Mouse (Mus musculus): ENCODE measurements around the gene Clec10a. TPM values are rescaled to one million over a fixed set of nuclear protein-coding genes. Genes with fewer than 3 reads are reported as not detected.
"Not testable (repeated sequence)": the region's sequence is repeated elsewhere in the genome, so short reads cannot be mapped to it uniquely, and the experiment has no call there.

Gene Clec10a
- 0.61 and 1.1 TPM in 2 replicates for polyA plus RNA-seq (2015; fragmentation: Nextera tagmentation; extraction: Ambion mirVana)

- no CpG with 5 or more reads among the region's 5 CpGs for WGBS
- not testable (repeated sequence) for H3K36me3 ChIP-seq; H3K27me3 ChIP-seq; H3K27ac ChIP-seq; ATAC-seq (ENCODE audit: low FRiP score, low read depth); H3K4me2 ChIP-seq (replicated peaks); H3K9ac ChIP-seq; H3K4me1 ChIP-seq; H3K9me3 ChIP-seq; H3K4me3 ChIP-seq
These were observed at the start of gene Clec10a for GRCm38 (mm10) chr11:70155897-70156296. Gene Clec10a (plus strand): TSS chr11:70156197.

GRCm38 (mm10) chr11:70107085-70107484 lies 48.9 kb upstream of the Clec10a start:
- H3K4me1 ChIP-seq = no peaks in the 10 kb centered on the region
- H3K4me3 ChIP-seq = no peak overlapping the region
- no peak overlapping the region for H3K4me2 ChIP-seq (replicated peaks)
- ATAC-seq (ENCODE audit: low FRiP score, low read depth) = no peak
- H3K9me3 ChIP-seq = no peaks in the 10 kb centered on the region
- H3K9ac ChIP-seq = no peak overlapping the region
- WGBS = 47% methylated on average over 8 of the region's 8 CpGs
- no peaks in the 10 kb centered on the region for H3K36me3 ChIP-seq
- no peaks in the 10 kb centered on the region for H3K27me3 ChIP-seq
- no peak overlapping the region for H3K27ac ChIP-seq

GRCm38 (mm10) chr11:70110146-70110545 lies 45.9 kb upstream of the Clec10a start:
- no peak overlapping the region for H3K4me2 ChIP-seq (replicated peaks)
- H3K9ac ChIP-seq = no peak overlapping the region
- no peak overlapping the region for H3K4me3 ChIP-seq
- H3K4me1 ChIP-seq = no peaks in the 10 kb centered on the region
- no peaks in the 10 kb centered on the region for H3K9me3 ChIP-seq
- H3K36me3 ChIP-seq = no peaks in the 10 kb centered on the region
- 71% methylated on average over 3 of the region's 3 CpGs for WGBS
- no peaks in the 10 kb centered on the region for H3K27me3 ChIP-seq
- ATAC-seq (ENCODE audit: low FRiP score, low read depth) = no peak
- H3K27ac ChIP-seq = no peak overlapping the region

GRCm38 (mm10) chr11:70114562-70114961 lies 41.4 kb upstream of the Clec10a start:
- Histone ChIP-seq H3K36me3 (no peaks in the 10 kb centered on the region), H3K27me3 (no peaks in the 10 kb centered on the region), H3K4me1 (no peaks in the 10 kb centered on the region), H3K27ac (no peak overlapping the region), H3K4me3 (no peak overlapping the region), H3K9me3 (peaks cover 12% of the 10 kb centered on the region), H3K9ac (no peak overlapping the region), H3K4me2 (replicated peaks) (no peak overlapping the region)
- WGBS = 54% methylated on average over 4 of the region's 4 CpGs
- no peak for ATAC-seq (ENCODE audit: low FRiP score, low read depth)

GRCm38 (mm10) chr11:70115901-70116300 lies 40.1 kb upstream of the Clec10a start:
- ATAC-seq (ENCODE audit: low FRiP score, low read depth) = no peak
- Histone ChIP-seq H3K4me1 (no peaks in the 10 kb centered on the region), H3K36me3 (no peaks in the 10 kb centered on the region), H3K4me2 (replicated peaks) (no peak overlapping the region), H3K9me3 (peaks cover 22% of the 10 kb centered on the region), H3K27me3 (no peaks in the 10 kb centered on the region), H3K9ac (no peak overlapping the region), H3K27ac (no peak overlapping the region), H3K4me3 (no peak overlapping the region)
- WGBS = 93% methylated on average over 3 of the region's 3 CpGs

- WGBS = 74% methylated on average over 9 of the region's 9 CpGs
- H3K4me1 ChIP-seq = no peaks in the 10 kb centered on the region
These were observed 26.0 kb upstream of the Clec10a start, which contains the start of gene Mgl2 for GRCm38 (mm10) chr11:70129926-70130379. Gene Mgl2 (plus strand): TSS chr11:70130329.

GRCm38 (mm10) chr11:70135001-70135400 lies 21.0 kb upstream of the Clec10a start:
- H3K4me2 ChIP-seq (replicated peaks); H3K4me3 ChIP-seq; H3K27me3 ChIP-seq; H3K27ac ChIP-seq; H3K4me1 ChIP-seq; H3K36me3 ChIP-seq; H3K9me3 ChIP-seq; H3K9ac ChIP-seq; ATAC-seq (ENCODE audit: low FRiP score, low read depth): not testable (repeated sequence)
- 68% methylated on average over 3 of the region's 3 CpGs for WGBS

More at GRCm38 (mm10) chr11:70129926-70130379, 26.0 kb upstream of the Clec10a start, which contains the start of gene Mgl2:
- no peaks in the 10 kb centered on the region for H3K27me3 ChIP-seq
- no peak within 1 kb of the TSS for H3K4me3 ChIP-seq
- H3K27ac ChIP-seq = no peak within 1 kb of the TSS
- H3K9ac ChIP-seq = no peak within 1 kb of the TSS
- H3K4me2 ChIP-seq (replicated peaks) = no peak within 1 kb of the TSS
- no peak for ATAC-seq (ENCODE audit: low FRiP score, low read depth)
- 0 out of 2 replicates have a peak, but pooled peaks cover under 1% of the 10 kb centered on the region for H3K9me3 ChIP-seq
- H3K36me3 ChIP-seq = no peaks in the 10 kb centered on the region

- H3K9ac ChIP-seq; H3K9me3 ChIP-seq; H3K4me1 ChIP-seq; ATAC-seq (ENCODE audit: low FRiP score, low read depth); H3K27ac ChIP-seq; H3K4me3 ChIP-seq; H3K27me3 ChIP-seq; H3K36me3 ChIP-seq; H3K4me2 ChIP-seq (replicated peaks): not testable (repeated sequence)
- 86% methylated on average over 8 of the region's 8 CpGs for WGBS
These were observed 20.1 kb upstream of the Clec10a start for GRCm38 (mm10) chr11:70135925-70136324.

GRCm38 (mm10) chr11:70139171-70139570 lies 16.8 kb upstream of the Clec10a start:
- Histone ChIP-seq H3K4me2 (replicated peaks) (no peak overlapping the region), H3K4me1 (no peaks in the 10 kb centered on the region), H3K27me3 (no peaks in the 10 kb centered on the region), H3K4me3 (no peak overlapping the region), H3K9ac (no peak overlapping the region), H3K36me3 (no peaks in the 10 kb centered on the region), H3K9me3 (no peaks in the 10 kb centered on the region), H3K27ac (no peak overlapping the region)
- no peak for ATAC-seq (ENCODE audit: low FRiP score, low read depth)
- 85% methylated on average over 10 of the region's 10 CpGs for WGBS

GRCm38 (mm10) chr11:70151072-70151471 lies 4.9 kb upstream of the Clec10a start:
- Histone ChIP-seq H3K9me3 (no peaks in the 10 kb centered on the region), H3K9ac (no peak overlapping the region), H3K4me3 (no peak overlapping the region), H3K27me3 (no peaks in the 10 kb centered on the region), H3K4me2 (replicated peaks) (no peak overlapping the region), H3K27ac (no peak overlapping the region), H3K36me3 (no peaks in the 10 kb centered on the region), H3K4me1 (no peaks in the 10 kb centered on the region)
- no peak for ATAC-seq (ENCODE audit: low FRiP score, low read depth)
- WGBS = 55% methylated on average over 3 of the region's 3 CpGs

GRCm38 (mm10) chr11:70162336-70162735 lies 6.3 kb downstream of the Clec10a start:
- Histone ChIP-seq H3K27ac (no peak overlapping the region), H3K4me1 (no peaks in the 10 kb centered on the region), H3K4me2 (replicated peaks) (no peak overlapping the region), H3K36me3 (no peaks in the 10 kb centered on the region), H3K27me3 (no peaks in the 10 kb centered on the region), H3K9me3 (no peaks in the 10 kb centered on the region), H3K4me3 (no peak overlapping the region), H3K9ac (no peak overlapping the region)
- 83% methylated on average over 3 of the region's 3 CpGs for WGBS
- no peak for ATAC-seq (ENCODE audit: low FRiP score, low read depth)

GRCm38 (mm10) chr11:70165972-70166921 lies 10.2 kb downstream of the Clec10a start:
- Histone ChIP-seq H3K27ac (no peak overlapping the region), H3K4me2 (replicated peaks) (no peak overlapping the region), H3K9ac (no peak overlapping the region), H3K9me3 (no peaks in the 10 kb centered on the region), H3K27me3 (no peaks in the 10 kb centered on the region), H3K36me3 (no peaks in the 10 kb centered on the region), H3K4me1 (peaks cover 10% of the 10 kb centered on the region; the same call in 1 of the 2 replicates), H3K4me3 (no peak overlapping the region)
- ATAC-seq (ENCODE audit: low FRiP score, low read depth) = no peak
- 76% methylated on average over 16 of the region's 16 CpGs for WGBS
